Mouse (Mus musculus): ENCODE measurements at regions not wholly inside any gene's neighbourhood (a gene's known extent, or its start where the extent isn't known, plus 50 kb on each side); places are given as distances from the start of the nearest gene placed in this dataset.

GRCm38 (mm10) chr2:114454901-114455300 lies 199.9 kb downstream of the Dph6 start:
- DNase-seq (ENCODE audit: low spot score), result no peak

GRCm38 (mm10) chr2:114450185-114450584 lies 204.6 kb downstream of the Dph6 start:
- no peak for DNase-seq (ENCODE audit: low spot score)

DNA sequence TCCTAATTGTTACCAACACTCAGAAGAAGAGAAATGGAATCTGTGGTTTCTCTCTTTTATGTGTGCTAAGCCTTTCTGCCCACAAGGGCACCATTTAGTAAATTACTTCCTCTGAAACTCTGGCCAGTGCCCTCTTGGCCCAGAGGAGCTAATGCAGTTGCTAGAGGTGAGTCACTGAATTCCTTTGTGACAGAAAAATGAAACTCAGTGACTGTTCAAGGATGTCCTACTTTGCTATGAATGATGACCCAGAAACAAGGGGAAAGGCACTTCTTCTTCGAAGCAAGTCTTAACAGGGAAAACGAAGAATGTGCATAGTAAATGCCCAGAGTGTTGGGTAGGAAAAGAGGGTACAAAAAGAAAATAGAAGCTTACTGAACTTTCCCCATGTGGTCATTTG lies 211.0 kb downstream of the Dph6 start:
- DNase-seq (ENCODE audit: low spot score), result no peak

GRCm38 (mm10) chr2:114440943-114441342 lies 213.8 kb downstream of the Dph6 start:
- DNase-seq (ENCODE audit: low spot score), result no peak

DNA sequence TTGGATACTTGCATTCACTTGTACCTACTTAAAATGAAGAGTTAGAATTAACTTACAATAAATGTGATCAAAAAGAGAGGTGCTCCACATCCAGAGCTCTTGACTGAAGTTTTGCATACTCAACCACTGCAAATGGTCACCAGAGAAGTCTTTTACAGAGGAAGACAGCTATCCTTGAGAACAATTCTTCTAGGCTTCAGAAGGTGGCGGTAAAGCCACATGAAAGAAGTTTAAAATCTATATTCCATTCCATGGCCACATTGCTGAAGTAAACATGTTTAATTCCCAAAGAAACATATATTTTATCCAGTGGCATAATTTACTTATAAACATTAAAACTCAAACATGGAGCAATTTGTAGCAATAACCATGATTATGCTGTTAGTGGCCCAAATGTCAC lies 215.1 kb downstream of the Dph6 start:
- DNase-seq (ENCODE audit: low spot score), result peak; percentile 28

GRCm38 (mm10) chr2:114438048-114438447 lies 216.7 kb downstream of the Dph6 start:
- no peak for DNase-seq (ENCODE audit: low spot score)

- no peak for DNase-seq (ENCODE audit: low spot score)
These were observed 226.3 kb upstream of the Zfp770 start for GRCm38 (mm10) chr2:114427426-114428157.

GRCm38 (mm10) chr2:114419346-114419745 lies 218.1 kb upstream of the Zfp770 start:
- no peak for DNase-seq (ENCODE audit: low spot score)

DNA sequence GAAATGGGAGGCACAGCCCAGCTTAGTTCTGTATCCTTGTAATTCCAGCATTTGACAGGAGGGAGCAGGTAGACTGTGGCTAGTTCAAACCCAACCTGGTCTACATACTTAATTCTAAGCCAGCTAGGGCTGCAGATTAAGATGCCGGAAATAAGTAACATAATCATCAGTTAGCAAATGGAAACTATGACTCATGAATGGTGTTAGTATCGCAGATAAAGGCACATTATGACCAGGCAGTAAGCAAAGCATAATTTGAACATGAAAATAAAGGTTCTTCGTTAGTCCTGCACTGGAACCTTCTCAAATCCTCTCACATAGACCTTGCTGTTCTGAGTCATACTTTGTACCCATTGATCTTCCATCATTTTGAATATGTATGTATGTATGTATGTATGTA lies 211.7 kb upstream of the Zfp770 start:
- no peak for DNase-seq (ENCODE audit: low spot score)

DNA sequence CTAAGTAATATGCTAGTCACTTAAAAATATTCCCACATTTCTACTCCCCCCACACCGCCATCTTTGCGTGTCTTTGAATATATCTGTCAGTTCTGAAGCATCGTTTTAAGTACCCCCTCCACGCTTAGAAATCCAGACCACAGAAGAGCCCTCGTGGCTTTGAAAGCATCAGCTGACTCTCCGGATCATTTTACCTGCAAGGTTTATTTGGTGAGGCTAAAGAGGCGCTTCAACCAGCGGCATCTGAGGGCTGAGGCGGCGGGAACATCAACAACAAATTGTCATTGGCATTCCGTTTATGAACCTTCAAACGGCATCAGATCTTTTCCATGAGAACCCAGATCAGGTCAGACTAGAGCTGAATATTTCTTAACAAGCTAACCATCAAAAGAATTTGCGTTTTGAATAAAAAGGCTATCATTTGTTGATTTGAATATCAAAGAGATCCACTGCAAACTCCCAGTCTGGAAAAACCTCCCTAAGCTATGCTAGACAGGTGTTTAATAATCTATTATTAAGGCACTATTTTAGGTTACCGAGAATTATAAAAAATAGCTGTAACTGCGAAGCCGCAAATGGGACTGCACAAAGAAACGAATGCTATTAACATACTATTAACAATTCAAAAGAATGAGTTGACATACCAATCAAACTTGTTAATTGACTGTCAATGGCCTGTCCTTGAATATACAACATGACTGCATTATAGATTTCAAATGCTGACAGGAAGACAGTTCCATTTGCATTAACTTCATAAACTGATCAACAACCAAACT lies 210.9 kb upstream of the Zfp770 start:
- no peak for DNase-seq (ENCODE audit: low spot score)

DNA sequence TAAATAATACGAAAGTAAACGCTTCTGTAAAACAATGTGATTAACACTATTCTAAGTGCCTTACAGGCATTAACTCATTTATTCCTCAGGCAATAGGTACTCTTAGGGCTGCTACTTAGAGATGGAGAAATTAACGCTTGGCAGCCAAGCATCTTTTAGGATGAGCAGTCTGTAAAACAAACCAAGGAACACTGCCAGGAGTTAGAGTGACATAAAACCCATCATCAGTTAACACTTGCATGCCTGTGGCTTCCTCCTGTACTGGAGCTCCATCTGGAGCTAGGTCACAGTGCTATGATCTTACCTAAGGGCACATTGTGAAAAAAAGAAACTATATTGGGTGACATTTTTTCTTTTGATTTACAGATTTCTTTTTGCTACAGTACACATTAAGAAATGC lies 209.4 kb upstream of the Zfp770 start:
- no peak for DNase-seq (ENCODE audit: low spot score)

GRCm38 (mm10) chr2:114409542-114409941 lies 208.3 kb upstream of the Zfp770 start:
- DNase-seq (ENCODE audit: low spot score), result no peak

DNA sequence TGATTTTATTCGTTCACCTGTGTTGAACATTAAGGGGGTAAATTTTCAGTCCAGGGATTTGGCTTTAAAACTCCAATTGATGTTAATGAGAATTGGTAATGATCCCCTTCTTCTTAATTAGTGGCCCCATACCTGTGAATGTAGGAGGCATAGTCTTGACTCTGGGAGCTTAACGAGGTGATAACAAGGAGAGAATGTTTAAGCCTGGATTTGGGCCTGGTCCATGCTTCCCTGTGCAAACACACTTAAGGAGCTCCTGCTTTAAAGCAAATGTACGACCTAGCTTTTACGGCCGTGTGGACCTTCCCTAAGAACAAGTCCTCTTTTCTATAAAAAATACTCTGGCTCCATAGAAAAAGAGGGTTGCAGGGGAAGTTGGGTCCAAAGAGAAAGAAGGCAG lies 206.1 kb upstream of the Zfp770 start:
- no peak for DNase-seq (ENCODE audit: low spot score)

DNA sequence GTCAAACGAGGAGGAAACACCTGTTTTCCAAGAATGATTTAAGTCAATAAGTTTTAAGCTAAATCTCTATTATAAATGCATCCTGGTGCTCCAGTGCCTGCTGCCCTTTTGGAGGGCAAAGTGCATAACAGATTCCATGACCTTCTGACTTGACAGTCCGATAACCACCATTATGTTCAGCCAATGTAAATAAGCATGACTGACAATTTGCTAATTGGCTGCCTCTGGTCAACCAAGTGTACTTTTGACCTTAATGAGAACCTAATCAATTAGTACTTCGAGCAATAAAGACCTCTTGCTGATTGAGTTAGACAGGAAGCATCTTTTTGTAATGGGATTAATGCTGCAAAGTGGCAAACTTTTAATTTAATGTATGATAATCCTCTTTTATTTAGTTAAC lies 183.3 kb upstream of the Zfp770 start:
- DNase-seq (ENCODE audit: low spot score), result no peak

DNA sequence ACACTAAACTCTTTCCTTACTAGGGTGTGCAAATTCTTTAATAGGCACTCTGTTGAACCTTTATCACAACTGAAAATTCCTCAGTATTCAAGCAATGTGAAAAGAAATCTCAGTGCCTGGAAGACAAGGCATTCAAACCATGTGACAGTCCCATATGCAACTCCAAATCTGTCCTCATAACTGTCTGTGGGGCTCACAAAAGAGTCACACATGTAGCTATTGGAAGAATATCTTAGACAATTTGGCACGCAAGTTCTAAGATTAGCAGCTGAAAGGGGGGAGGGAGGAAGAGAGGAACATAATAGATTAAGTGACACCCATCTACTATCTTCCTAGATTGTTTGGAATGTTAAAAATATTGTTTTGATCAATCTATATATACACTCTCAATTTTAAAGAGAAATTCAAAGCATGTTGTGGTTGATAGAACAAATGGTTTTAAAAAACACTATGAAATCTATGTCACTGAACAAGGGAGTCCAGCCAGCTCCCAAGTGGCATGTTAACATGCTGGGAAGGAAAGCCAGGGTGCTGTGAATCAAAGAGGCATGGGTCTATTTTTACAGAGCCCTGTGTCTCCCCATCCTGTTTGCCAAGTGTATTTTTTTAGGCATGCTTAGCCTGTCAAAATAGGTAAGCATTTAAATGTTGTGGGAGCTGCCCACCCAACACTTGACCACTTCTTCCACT lies 177.7 kb upstream of the Zfp770 start:
- no peak for DNase-seq (ENCODE audit: low spot score)

GRCm38 (mm10) chr2:114373476-114373875 lies 172.2 kb upstream of the Zfp770 start:
- peak; percentile 10 for DNase-seq (ENCODE audit: low spot score)

DNA sequence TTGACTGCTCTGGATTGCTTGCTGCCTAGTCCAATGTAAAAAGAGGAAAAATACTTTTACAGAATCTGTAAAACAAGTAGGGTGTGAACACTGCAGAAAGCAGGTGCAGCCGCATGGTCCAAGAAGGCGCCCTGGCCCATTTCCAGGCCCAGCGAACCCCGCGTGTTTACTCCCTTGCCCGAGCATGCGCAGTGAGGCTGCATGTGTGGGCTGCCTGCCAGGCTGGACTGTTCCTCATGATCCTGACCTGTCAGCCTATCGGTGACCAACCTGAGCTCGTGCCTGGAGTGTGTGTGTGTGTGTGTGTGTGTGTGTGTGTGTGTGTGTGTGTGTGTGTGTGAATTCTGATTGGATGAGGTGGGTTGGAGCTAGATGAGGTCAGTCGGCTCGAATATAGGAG lies 152.6 kb upstream of the Zfp770 start:
- DNase-seq (ENCODE audit: low spot score), result peak; percentile 11

GRCm38 (mm10) chr2:114340578-114341293 lies 139.5 kb upstream of the Zfp770 start:
- no peak for DNase-seq (ENCODE audit: low spot score)

DNA sequence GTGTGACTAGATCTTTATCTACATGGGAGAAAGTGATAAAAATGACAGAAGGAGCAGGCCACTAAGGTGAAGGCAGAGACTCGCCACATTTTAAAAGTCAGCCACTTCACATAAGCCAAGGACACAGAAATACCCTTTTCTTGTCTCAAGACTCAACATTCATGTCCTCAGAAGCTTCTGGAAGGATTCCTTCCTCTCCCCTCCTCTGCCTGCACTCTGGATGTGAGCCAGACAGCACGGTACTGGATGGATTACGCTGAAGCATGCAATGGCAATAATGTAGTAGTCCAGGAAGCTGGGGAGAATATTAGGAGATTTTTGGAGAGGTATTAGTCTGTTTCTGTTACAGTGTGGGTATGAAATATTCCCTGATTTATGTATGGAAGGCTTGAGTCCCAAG lies 100.5 kb upstream of the Zfp770 start:
- no peak for DNase-seq (ENCODE audit: low spot score)

GRCm38 (mm10) chr2:114295110-114295509 lies 93.8 kb upstream of the Zfp770 start:
- no peak for DNase-seq (ENCODE audit: low spot score)

DNA sequence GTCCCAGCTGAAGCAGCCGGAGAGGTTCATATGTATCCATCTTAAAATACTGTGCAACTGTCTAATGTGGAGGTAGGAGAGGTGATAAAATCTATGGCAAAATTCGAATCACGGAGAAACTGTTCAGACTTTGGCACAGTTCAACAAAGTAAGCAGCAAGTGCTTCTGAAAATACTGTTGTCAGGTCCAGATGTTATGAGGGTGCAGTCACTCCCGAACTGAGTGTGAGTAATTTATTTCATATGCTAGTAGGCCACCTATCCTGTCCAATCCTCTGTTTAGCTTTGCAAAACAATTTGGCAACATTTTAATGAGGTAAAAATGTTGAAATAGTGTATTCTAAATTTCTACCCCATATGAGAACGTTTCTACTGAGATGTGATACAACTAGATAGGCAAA lies 90.1 kb upstream of the Zfp770 start:
- no peak for DNase-seq (ENCODE audit: low spot score)

DNA sequence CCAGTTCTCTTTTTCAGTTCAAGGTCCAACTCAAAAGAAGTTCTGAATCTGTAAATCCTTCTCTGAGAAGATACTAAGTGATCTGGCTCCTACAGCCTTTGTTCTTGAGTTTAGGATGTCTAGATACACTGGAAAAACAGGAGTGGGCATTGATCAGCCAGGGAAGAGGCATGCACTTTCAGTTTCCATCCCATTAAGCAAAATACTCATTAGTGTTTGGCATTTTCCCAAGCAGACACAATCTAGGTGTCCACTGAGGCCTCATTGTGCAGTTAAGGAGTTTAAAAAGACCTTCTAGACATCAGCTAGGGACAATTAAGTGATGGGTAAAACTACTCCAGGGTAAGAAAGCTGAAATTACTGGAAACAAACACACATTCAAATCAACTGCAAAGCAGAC lies 74.3 kb upstream of the Zfp770 start:
- DNase-seq (ENCODE audit: low spot score), result no peak
